Mouse (Mus musculus) cerebellum, adult 9-11 months (tissue): ENCODE results near the gene Ung.

ENCODE experiments used
- DNase-seq: peaks from one replicate; pipeline ENCODE4 v3.0.0; 2022

The Ung gene

DNA sequence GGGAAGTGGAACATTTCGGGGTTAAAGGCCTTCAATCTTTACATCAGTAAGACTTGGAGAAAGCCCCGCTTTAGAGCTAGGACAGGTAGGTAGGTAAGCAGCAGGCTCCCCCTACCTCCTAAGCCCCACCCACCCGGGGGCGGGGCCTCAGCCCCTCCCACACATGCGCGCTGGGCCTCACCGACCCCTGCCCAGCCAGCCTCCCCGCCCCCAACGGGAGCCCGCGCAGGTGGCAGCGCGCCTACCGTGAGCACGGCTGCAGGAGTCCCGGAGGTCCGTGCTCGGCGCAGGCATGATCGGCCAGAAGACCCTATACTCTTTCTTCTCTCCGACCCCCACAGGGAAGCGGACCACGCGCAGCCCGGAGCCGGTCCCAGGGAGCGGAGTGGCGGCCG is at the start of gene Ung:
Ung (plus strand) TSS at position 176 of the 395 bp plus-strand sequence.
- peak; percentile 70 for DNase-seq

DNA sequence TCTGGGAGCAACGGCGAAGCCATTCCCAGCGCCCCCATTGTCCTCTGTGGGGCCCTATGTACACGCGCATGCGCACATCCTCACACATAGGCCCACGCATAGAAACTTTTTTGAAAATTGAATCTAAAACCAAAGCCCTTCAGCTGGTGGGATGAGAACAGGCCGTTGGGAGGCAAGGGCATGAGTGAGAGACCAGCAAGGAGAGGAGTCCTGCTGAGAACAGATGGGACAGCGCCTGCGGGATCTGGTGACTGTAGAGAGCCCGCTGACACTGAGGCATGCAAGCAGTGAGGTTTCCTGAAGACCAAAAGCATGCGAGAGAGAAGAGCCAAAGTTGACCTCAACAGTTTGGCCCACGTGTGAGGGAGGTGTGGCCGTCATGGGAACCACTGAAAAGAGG is 44.7 kb upstream of the Ung start:
- peak; percentile 73 for DNase-seq

DNA sequence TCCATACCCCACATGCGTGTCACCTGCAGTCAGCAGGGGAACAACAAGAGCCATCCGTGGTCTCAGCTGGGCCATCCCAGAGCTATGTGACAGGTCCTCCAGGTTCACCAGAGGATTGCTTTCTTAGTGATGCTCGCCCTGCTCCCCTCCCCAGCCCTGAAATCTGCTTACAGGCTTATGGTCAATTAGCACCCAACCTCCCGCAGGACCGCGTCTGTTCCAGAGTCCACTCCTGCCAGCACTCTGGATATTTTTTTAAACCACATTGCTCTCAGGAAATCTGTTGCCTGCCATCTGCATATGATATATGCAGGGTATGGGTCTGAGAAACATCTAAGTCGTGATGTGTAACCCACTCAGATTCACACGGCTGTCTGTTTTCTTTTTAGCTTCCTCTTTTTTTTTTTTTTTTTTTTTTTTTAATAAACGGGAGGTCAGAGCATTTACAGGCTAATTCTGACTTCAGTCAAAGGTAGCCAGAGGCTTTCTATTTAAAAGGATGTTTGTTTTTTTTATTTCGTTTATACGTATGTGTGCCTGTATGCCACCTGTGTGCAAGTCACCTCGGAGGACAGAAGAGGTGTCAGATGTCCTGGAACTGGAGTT is 42.2 kb upstream of the Ung start:
- peak; percentile 80 for DNase-seq

DNA sequence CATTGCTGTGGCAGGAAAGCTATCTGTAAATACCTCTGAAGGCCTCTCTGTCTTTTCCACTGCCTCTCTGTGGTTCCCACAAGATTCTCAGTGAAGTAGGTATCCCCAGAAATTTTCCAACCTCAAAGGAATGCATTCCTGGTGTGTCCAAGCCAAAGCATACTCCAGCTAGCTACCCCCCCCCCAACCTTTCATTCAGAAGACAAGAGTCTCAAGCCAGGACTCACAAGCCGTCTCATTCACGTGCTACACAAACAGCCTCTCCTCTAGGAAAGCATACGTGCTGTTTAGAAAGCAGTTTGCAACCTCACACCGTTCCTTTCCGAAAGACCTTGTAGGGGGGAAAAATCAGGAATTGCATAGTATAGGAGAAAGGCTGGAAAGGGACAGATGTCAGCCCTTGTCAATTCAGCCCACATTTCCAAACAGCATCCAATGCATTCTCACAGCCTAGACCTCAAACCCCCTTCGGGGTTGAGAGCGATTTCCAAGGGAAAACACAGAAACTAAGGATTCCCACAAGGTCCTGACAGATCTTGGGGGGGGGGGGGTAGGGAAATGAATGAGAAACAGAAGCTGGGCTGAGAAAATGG is 39.7 kb upstream of the Ung start:
- DNase-seq = peak; percentile 43

DNA sequence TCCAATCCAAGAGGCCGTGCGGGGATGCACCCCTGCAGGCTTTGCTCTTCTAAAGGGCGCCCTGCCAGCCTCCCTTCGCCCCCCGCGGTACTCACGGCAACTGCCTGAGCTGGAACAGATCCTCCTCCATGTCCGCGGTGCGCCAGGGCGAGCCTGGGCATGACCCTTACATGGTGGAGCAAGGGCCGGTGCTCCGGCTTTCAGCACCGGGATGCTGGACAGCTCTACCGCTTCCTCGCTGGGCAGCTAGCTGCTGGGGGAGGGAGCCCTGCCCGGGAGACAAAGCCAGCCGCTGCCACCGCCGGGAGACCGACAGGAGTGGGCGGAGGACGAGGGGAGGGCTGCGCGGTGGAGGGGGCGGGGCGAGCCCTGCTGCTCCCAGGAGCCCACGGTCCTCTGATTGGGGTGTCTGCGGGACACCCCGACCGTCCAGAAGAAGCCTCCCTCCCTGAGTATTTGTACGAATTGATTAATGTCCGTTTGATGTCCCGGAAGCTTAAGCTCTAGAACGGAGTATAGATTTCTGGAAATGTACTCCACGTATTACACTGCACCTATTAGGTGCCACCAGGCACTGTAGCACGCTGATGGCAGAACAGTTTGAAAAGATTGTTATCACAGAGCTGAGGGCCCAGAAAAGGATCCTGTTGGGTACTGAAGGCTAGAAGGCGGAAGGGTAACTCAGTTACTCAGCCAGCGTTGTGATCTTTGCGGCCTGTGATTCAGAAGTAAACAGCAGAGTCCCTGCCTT is 39.0 kb upstream of the Ung start, which contains the start of gene Svop:
Svop (minus strand) TSS at position 514 of the 751 bp plus-strand sequence.
- peak; percentile 91 for DNase-seq

DNA sequence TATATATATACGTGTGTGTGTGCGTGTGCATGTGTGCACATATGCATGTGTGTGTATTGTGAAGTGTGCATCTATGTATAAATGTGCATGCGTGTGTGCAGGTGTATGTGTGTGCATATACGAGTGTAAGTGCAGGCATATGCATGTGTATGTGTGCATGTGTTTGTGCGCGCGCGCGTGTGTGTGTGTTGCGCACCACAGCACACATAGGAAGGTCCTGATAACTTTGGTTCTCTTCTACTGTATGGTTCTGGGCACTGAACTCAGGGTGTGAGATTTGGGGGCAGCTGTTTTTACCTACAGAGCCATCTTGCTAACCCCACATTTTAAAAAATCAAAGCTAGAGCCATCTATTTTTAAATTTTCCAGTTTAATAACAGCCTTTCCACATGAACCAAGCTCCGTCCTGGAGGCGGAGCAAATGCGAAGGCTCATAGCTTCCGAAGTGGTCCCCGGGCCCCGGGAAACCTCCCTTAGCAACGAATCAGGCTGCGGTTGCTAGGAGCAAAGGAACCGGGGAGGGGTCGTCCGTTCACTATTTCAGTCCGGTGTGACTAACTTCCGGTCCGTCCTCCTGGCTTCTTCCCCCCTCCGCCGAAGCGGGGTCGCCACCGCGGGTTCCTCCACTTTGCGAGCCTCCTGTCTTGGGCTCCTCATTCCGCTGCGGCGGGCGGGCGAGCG is 30.3 kb upstream of the Ung start:
- DNase-seq = peak; percentile 89

DNA sequence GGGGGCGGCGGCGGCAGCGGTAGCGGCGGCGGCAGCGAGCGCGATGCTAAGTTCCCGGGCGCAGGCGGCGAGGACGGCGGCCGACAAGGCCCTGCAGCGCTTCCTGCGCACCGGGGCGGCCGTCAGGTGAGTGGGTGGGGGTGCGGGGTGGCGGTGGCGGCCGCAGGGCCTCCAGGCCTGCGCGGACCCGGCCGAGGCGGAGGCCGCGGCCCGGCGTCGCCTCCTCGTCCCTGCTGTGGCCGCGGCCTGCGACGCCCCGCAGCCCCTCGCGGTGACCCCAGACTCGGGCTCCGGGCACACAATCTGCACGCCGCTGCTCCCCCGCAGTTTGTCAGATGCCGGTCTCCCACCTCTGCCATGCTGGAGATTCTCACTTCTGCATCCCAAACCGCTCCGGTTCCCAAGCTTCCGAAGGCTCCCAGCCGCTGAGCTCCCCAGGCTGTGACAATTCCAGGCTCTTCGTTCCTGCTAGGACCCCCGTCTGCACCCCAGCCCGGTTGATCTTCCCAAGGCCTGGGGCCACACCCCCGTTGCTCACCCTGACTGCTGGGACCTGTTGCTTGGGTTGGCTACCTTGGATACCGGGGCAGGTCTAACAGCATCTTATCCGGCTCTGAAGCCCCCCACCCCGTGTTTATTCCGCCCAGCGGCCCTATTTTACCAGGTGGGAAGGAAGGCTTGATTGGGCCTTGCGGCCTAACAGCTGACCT is 29.6 kb upstream of the Ung start:
- DNase-seq = peak; percentile 60

- DNase-seq = peak; percentile 58
Measured at GRCm38 (mm10) chr5:114101873-114102272, 28.3 kb upstream of the Ung start.

DNA sequence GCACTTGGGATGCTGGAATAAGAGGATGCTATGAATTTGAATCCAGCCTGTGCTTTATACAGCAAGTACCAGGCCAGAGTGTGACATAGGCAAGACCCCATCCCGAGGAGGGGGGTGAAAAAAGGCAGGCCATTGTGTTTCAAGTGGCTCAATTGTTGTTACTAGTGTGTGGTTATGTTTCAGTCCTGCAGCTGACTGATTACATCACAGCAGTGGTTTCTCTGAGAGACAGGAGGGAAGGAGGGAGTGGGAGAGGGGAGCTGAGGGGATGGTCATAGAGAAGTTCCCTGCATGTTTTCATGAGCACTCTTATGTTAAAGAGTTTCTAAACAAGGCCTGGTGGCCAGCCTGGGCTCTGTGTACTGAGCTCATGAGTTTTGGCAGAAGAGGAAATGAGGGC is 27.4 kb upstream of the Ung start:
- no peak for DNase-seq

DNA sequence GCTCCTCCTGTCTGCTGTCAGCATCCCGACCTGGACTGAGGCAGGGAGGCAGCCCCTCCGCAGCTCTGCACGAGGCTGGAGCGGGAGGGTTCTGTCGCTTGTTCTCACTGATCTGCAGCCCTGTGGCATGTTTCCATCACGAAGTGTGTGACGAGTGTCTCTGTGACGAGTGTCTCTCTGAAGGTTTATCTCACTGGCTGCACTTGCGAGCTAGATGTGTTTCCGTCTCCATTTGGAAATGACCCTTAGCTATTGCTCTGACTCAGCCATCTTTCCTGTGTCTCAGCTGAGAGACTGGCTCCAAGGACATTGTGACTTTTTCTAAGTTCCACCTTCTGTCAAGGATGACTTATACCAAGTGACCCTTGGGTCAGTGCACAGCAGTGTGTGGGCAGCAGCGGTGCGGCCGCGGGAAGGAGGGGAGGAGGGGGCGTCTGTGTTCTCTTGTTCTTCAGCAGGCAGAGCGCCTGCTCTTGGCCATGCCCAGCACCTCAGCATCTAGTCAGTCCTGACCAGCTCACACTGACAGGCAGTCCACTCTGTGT is 23.7 kb upstream of the Ung start:
- DNase-seq = no peak

DNA sequence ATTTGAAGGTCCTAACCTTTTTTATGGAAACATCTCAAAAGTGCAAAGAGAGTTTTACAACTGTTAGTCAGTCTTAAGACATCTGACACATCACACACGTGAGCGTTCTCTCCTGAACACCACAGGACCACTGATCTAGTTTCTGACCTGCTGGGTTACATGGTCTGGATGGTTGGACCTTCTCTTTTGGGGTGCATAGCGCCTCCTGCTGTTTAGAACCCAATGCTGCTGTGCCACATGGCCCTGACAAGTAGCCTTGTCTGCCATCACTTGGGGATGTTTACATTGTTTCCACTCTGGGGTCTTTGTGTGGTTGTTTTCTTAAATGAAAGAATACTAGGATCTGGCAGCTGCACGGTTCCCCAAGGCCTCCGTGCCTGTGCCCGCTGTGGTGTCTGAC is 16.9 kb upstream of the Ung start:
- DNase-seq = no peak

DNA sequence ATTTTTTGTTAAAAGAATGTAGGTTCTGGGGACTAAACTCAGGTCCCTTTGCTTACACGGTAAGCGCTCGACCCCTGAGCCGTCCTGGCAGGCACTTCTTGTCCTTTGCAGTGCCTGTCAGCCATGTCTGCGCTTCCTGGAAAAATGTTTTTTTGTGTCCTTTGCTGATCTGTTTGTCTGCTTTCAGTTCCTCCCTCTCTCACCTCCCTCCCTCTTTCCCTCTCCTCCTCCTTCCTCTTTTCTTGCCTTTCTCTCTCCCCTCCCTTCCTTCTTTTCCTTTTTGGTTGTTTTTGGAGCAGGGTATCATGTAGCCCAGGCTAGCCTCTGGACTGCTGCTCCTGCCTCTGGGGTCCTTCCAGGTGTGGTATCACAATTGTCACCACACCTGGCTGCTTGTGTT is 15.2 kb upstream of the Ung start:
- no peak for DNase-seq

DNA sequence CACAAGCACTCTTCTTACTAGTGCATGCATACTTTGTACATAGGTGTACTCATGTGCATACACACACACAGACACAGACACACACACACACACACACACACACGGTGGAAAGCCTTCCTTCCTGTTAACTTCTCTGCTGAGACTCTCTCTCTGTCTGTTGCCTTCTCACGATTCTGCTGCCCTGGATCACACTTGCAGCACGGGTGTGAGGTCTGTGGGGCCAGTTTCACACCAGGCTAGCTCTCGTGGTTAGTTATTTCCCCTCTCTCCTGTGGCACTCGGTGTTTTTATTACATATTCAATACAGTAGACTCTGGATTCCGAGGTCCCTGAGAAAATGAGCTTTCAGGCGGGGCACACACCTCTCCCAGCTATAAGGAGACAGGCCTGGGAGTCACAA is 13.6 kb upstream of the Ung start:
- DNase-seq = no peak

- no peak for DNase-seq
Measured at GRCm38 (mm10) chr5:114119806-114120205, 10.4 kb upstream of the Ung start.

GRCm38 (mm10) chr5:114126008-114126407 is 4.2 kb upstream of the Ung start:
- peak; percentile 15 for DNase-seq

DNA sequence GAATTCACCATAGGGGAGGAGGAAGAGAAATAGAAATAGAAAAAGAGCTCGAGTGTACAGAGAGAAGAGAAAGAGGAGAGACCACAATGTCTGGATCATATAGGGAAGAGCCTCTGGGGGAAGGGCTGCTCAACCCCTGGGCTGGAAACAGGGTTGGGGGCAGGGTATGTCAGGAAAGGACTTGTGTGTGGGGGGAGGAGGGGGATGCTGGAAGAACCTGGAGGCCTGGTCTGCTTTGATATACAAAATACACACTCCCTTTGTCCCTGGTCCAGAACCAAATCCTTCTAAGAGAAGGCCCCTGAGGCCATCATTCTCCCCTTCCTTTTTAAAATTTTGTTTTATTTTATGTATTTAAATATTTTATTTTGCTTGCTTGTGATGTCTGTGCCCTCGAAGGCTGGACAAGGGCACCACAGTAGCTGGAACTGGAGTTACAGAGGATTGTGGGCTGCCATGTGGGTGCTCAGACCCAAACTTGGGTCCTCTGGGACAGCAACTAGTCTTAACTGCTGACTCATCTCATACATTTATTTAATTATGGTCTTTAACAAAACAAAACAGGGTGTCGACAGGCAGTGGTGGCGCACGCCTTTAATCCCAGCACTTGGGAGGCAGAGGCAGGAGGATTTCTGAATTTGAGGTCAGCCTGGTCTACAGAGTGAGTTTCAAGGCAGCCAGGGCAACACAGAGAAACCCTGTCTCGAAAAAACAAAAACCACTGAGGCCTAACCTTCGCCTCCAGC is 3.5 kb upstream of the Ung start:
- no peak for DNase-seq

DNA sequence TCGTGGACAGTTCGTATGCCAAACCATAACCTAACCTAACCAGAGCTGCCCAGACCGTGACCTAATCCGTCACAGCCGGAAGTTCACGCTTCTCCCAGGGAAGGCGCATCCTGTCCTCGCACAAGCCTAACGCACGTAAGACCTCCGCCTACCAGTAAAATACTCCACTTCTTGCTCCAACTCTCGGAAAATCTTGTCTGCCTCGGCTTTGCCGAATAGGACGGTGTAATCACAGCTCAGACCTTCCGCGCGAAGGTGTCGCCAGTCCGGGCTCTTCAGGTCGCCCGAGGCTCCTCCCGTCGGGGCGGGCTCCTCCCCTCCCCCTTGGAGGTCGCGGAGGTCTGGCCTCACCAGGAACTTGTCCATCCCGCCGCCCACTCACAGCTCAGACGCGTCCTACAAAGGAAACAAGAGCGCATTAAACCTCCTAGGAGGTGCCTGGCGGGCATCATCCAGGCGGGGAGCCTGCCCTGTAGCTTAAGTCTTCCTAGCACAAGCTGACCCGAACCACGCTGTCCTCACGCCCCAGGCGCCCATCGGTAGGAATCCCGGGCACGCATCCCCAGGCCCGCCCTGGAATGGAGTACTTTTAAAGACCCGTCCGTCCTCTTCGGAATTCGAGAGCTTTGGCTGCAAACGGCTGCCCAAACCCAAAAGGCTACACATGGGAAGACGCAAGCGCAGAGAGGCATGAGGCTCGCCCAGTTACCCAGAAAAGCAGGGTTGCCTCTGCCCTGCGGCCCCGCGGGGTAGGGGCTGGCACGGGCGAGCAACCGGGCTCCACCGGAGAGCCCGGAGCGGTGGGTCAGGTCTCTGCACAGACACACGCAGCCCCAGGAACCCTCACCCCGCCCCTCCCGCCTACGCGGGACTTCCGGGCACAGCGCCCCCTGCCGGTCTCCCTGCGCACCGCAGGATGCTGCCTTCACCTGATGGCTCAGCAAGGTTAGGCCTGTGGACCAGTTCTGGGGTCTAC is 2.5 kb upstream of the Ung start, which contains the start of gene Alkbh2:
Alkbh2 (minus strand) TSS at position 845 of the 976 bp plus-strand sequence.
- peak; percentile 81 for DNase-seq

DNA sequence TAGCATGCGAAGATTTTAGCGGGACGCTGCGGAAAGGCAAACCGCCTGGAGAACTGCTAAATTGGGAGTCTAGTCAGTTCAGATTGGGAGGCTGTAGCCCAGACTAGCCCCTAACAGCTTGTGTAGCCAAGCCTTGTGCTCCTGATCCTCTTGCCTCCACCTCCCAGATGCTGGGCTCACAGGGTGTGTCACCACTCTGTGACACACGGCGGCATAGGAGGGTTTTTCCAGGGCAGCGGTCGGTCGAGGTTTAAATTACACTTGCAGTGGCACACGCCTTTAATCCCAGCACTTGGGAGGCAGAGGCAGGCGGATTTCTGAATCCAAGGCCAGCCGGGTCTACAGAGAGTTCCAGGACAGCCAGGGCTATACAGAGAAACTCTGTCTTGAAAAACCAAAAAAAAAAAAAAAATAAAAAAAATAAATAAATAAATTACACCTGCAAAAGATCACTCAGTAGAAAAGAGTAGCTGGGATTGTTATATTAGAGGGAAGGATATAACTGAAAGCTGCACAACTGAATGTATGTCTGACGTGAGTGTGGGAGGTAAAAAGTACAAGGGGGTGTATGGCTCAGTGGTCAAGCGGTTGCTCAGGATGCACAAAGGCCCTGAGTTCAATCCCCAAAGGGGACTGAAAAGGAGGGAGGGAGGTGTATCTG is 506 bp upstream of the Ung start:
- DNase-seq = no peak

DNA sequence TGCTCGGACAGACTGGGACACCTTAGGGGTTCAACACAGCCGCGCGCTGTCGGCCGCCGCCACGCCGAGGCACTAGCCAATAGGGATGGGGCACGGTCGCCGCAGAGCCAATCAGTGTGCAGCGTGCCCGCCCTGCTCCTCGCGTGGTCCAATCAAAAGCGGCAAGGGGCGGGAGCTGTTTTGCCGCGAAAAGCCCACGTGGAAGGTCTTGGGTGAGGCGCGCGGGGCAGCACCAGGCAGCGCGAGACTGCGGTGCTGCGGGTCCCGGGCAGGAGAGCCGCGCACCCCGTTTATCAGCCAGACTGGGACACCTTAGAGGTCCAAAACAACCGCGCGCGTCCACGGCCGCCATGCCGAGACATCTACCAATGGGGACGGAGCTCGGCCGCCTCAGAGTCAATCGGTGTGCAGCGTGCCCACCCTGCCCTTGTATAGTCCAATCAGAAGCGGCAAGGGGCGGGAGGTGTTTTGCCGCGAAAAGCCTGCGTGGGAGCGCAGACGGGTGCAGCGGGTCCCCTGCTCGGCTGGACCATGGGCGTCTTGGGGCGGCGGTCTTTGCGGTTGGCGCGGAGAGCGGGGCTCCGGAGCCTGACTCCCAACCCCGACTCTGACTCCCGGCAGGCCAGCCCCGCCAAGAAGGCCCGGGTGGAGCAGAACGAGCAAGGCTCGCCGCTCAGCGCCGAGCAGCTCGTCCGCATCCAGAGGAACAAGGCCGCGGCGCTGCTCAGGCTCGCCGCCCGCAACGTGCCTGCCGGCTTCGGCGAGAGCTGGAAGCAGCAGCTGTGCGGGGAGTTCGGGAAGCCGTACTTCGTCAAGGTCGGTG is 723 bp downstream of the Ung start:
- peak; percentile 91 for DNase-seq
